Mouse (Mus musculus) kidney, postnatal 14 days (tissue): ENCODE measurements around the gene Tmtc1.
A peak's percentile ranks its signal among the peaks of the same experiment; 100 is the strongest.

Source experiments
- DNase-seq: peaks from one replicate; pipeline ENCODE4 v3.0.0; 2022; ENCODE audit warnings: mixed read lengths

Gene Tmtc1

DNA sequence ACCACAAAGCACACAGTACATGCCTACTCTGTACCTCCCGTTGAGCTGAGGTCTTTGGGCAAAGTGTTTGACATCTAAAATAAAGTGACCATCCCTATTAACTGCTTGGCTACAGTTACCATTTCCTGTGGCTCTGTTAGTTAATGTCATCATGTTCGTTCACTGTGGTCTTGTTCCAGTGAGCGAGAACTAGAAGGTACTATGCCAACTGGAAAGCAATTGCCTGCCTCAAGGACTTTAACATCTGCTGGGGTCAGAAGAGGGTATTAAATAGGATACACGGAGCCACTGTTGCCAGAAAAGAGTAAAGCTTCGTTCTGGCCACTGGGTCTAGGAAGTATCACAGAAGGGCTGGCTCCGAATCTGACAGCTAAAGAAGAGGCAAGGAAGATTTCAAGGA, 23.8 kb downstream of the Tmtc1 start:
- DNase-seq, result no peak

DNA sequence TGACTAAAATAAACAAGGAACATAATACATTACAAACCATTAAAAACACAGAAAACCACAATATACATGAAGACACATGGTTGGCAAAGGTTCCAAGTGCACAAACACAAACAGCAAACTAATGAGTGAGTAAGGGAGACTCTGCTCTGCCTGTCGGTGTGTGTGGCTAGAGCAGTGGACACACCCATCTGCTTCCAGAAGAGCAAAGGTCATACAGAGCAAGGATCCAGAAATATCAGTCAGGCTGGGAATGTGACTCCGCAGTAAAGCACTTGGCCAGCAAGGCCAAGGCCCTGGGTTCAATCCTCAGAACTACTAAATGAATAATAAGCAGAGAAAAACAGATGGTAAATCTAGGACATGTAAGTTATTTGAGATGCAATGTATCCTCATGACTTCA, 27.6 kb downstream of the Tmtc1 start:
- no peak for DNase-seq

DNA sequence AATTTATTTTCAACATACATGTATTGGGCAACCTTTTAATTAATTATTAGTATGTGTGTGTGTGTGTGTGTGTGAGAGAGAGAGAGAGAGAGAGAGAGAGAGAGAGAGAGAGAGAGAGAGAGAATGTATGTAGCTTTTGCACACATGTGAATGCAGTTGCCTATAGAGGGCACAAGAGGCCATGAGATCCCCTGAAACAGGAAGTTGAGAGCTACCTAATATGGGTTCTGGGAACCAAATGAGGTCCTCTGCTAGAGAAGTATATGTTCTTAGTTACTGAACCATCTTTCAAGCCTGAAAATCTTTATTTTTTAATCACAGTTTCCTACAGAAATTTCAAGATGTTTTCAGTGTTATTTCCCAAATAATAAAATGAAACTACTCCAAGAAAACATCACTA, 30.6 kb downstream of the Tmtc1 start:
- no peak for DNase-seq

DNA sequence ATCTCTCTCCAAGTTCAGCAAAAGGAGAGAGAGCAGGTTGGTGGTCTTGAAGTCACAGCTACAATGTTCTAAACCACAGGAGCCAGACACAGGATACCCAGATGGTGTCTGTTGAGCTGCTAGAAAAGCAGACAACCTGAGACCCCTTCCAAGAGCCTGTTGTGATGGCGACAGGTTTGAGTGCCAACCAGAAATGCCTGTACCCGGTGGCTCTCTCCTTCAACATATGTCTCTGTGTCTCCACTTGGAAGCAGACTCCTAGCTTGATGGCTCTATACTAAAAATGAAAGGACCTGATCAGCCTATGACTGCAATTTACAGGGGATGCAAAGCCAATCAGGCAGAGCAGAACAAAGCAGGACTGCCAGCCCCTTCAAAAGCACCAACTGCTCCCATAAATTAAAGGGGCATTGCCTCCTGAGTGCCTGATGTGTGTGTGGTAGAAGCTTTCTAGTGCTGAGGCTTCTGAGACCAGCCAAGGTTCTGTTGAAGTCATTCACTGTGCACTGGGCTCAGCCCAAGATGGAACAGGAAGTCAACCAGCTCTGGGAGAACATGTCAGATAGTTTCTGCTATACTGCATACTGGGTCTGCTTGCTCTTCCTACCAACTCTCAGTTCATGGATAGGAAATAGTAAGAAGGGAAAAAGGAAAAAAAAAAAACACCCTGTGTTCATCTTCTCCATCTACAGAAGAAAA, 37.2 kb downstream of the Tmtc1 start:
- no peak for DNase-seq

DNA sequence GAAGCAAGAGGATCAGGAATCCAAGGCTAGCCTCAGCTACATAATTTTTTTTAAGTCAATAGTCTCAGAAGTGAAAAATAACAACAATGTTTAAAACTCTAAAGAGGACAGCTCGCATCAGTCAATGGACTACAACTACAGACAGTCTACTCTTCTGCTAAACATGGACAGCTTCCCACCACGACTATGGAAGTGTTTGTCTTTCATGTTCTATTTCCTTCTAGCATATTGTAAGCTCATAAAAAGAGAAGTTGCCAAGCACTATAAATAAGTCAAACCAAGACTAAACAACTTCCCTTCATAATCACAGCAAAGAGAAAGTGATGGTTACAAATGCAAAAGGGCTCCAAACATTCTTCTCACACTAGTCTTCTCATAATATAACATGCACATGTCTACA, 38.6 kb downstream of the Tmtc1 start:
- DNase-seq, result no peak

DNA sequence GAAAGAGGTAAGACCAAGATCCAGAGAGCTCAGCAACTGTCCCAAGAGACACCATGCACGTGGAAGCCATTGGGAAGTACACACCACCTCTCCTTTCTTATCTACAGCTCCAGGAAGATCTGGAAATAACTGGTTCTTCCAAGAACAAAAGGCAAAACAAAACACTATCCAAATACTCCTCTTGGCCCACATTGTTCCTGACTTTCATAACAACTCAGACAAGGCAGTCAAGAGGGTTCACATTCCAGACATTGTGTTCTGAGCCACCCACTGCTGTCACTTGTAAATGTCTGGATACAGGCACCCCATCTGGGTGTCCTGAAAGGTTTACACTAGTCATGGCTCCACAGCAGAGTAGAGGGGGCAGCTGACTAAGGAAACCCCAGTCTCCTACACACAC, 39.7 kb downstream of the Tmtc1 start:
- DNase-seq, result peak; percentile 24

DNA sequence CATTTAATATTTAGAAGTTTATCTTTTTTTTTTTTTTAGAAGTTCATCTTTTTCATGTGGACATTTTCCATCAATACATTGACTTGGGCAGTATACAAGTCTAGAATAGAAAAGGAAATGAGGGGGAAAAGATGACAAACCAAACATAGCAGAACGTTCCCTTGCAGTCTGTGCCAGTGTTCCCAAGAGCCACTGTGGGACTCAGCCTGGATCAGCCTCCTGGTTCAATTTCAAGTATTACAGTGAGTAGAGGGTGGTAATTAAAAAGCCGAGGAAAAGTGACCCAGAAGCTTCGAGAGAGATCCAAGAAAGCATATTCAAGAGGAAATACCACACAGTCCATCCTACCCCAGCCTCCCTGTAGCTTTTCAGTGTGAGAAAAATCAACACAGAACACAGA, 40.4 kb downstream of the Tmtc1 start:
- no peak for DNase-seq

DNA sequence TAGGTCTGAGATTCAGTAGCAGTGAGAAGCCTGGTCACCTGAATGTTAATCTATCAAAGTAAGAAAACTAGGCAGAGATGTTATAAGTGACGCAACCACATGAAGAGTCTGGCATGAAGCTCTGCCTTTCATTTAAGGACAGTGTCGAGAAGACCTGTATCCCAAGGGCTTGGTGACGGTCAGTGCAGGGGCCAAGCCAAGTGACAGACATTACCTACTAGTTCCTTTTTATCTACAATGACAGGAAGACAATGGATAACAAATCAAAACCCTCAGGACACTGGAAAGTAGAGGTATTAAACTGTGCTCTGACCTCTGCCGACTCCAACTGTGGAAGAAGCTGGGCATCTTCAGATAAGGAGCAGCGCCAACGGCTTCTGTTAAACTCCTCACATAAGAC, 43.2 kb downstream of the Tmtc1 start:
- no peak for DNase-seq

DNA sequence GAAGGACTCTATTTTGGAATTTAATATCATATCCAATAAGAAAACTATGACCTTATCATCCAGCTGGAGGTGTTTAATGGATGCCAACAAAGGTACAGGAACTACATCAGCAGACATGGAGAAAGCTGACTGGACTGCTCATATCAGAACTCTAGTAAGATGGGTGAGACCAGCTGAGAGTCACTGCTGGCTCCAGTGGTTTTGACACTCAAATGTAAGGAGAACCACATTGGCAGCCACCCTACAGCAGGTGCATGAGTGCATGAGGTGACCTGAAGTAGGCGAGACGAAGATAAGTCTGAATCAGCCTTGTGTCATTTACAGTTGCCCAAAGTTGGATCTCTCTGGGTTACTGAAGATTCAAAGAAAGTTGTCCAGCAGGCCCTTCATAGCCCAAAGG, 44.6 kb downstream of the Tmtc1 start:
- no peak for DNase-seq

DNA sequence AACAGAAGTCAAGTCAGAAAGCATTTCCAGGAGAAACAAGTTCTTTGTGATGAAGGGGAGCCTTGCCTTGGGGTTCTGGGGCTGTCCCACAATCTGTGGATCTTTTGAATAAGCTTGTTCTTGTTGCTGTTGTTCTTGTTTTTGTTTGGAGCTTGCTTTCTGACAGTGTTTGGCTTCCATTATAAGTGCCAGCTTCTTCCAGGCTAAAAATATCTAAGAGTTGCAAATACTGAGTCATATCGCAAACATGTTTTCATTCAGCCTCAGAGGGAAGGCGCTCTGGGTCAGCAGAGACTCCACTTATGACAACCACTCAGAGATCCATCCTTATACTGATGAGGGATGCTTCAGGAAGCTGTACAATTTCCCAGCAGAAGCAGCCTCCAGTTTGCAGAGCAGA, 45.3 kb downstream of the Tmtc1 start:
- DNase-seq, result no peak

DNA sequence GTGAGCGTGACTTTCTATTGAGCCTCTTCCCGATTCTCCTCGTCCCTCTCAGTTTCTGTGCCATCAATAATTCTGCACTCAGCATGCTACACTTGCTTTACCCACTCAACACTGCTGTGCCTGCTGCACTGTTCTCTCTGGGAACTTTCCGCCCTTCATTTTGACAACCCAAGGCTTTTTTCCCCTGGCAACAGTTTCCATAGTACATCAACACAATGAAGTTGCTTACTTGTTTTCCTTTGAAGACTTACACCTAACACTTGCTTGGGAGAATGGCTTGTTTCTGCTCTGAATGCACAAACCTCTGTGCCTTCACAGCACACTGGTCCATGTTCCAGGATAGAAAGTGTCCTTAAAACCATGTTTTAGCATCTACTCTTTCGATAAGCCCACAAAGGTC, 46.9 kb downstream of the Tmtc1 start:
- DNase-seq, result no peak

DNA sequence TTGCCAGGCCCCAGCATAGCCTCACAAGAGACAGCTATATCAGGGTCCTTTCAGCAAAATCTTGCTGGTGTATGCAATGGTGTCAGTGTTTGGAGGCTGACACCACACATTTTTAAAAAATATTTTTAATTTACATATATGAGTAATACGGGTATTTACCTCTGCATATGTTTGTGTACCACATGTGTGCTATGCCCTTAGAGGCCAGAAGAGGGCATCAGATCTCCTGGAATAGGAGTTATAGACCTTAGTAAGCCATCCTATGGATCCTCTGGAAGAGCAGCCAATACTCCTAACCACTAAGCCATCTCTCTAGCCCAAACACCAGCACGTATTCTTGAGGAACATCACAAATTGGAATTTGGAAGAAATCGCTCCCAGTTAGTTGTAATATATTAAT, 48.9 kb downstream of the Tmtc1 start:
- DNase-seq, result no peak

DNA sequence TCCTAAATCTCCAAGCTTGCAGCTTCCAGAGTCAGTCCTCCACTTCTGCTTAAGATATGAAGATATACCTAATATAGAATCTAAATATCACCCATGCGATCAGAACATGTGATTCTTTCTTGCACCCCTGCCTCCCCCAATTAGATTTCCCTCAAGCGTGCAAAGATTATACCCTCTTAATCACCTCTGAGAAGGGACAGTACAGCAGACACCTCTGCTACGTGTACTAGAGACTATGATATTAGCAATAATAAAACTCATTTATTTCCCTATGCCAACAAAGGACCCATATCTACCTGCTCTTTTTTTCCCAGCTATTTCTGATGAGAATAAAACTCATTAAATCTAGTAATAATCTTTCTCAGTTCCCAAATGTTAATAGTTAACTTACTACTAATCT, 49.9 kb downstream of the Tmtc1 start:
- DNase-seq, result no peak

DNA sequence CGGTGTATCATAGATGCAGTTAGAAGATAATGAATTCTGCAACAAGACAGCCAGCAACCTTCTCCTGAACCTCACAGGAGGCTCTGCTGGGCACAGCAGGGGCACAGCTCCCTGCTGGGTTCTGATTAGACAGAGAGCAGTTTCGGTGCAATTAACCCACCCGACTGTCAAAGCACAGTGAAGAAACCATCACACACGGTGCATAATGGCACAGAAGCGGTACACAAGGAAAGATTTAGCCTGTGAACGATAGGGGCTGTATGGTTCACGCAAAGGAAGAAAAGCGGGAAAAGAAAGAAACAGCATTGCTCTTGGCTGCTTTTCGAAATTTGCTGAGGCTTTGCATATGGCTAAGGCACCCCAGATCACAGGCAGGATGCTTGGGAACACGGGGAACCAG, 52.0 kb downstream of the Tmtc1 start:
- DNase-seq, result no peak

DNA sequence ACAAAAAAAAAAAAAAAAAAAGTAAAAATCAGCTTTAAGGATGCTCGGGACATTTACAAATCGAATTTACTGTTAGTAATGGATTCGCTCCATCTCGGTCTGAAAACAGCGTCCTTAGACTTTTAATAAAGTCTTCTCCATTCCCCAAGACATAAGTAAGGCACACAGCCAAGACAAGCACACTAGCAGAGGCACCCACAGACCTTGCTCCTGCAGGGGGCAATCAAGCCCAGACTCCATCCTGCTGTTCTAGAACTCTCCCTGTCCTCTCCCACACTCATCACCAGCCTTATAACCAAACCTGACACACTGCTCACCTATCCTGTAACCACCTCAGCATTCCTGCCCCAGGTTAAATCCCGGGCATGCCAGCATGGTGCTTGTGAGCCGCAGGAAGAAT, 52.9 kb downstream of the Tmtc1 start:
- DNase-seq, result peak; percentile 45

DNA sequence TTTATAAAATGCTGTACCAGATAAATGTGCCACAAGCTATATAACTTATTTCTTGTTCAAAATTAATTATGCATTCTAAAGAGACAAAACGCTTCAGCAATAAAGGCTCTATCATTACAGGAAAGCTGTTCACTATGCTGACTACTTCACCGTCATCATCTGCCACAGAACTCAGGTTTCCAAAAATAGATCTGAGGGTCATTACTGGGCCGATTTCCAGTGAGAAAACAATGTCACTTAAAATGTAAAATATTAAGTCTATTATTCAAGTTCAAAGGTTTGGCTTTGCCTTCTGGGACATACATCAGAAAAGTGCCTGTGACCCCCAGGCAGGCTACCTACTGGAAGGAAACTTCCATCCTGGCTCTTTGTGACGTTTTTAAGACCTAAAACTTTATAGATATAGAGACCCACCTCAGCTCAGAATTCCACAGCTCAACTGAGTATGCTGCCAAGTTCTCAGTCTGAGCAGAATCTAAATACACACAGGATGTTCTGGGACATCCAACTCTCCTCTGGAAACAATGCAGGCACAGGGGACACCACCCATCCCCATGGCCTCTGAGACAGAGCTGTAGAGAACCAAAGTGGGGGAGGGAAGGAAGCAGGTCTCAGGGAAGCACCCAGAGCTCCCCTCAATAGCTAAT, 53.4 kb downstream of the Tmtc1 start:
- peak; percentile 62 for DNase-seq

DNA sequence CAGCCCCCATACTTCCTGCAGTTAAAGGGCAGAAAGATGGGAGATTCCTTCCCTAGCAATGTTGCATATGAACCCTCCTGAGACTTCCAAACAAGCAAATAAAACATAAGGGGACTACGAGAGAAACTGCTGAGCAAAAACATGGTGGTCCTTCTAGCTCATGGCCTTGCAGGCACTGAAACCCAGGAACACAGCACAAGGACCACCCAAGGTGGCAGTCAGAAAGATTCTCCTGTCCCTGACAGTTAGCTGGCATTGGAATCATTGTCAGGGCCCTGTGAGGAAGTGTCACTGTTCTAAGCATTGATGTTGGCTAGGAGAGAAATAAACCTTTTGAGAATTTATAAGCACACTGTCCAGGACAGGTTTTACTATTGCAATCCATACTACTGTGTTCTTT, 56.2 kb downstream of the Tmtc1 start:
- no peak for DNase-seq

DNA sequence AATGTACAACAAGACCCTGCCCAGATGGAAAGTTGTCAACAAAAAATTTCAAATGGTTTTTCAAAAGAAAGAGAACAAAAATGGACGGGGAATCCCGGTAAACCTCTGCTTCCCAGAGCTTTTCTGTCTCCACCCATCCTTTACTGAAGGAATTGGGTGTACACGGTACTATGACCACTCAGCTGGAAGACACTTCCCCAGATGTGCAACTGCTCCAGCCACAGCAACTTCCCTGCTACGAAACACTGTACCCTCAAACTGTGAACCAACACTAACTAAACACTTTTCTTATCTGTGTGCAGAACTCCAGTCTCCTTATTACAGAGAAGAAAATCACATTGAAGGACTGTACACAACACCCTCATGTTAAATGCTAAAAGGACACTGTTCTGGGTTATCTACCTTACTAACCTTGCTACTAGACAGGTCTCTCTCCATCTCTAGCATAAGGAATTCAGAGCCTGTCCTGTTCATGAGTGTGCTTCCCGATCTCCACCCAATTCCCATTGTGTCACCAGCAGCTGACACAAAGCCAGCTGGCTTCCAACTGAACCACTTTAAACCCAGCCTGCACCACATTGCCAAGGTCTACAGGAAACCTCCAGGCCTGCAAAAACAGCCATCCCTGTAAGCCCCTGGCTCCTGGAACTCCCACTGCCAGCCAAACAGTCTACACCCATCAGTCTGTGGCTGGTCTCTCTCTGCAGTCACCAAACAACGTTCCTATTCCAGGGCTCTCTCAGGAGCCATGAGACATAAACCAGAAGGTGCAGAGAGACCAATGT, 59.9 kb downstream of the Tmtc1 start:
- DNase-seq, result peak; percentile 73

DNA sequence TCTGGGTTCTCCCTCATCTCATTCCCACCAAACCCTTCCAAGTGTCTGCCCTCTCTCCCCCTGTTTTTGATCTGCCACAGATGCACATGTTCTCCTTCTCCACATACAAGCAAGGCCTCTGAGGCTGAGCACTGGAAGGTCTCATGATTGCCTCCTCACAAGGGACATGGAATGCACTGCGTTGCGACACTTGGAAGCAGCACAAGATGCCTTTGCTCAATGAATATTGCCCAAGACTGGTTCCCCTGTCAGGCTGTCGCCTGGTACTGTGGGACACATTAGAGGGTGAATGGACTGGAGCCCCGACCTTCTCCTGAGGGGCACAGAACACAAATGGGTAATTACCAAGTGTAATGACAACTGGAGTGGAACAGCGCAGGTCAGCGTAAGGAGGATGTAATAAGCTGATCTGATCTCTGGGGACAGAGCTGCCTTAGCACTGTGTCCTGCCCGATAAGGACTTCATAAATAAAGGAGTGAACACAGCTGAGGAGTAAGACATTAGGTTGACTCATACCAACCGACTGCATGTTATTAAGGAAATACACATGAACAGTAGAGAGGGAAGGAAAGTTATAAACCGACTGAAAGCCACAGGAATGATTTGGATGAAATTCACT, 62.9 kb downstream of the Tmtc1 start:
- no peak for DNase-seq

DNA sequence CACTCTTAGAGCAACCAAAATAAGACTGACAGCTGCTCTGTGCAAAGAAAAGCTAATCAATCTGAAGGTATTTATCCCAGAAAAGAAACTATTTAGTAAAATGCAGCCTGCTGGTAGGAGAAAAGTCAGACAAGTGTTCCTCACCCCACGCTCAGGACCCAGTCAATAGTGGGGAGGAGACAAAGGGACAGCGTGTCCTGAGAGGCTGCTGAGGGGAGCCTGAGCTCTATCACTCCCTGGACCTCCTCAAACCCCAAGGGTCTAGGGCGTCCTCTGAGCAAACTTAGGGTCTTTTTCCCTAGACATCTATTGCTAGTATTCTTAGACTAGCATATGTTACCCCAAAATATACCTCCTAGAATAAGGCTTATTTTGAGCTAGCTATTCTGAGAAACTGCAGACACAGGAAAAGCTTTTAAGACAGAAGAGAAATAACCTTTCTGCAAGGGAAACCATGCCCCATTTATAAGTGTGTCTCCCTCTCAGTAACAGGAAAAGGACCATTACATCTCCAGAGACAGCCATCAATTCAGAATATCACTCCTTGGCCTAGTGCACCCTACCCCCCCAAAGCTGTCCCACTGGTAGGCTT, 68.5 kb downstream of the Tmtc1 start:
- no peak for DNase-seq

DNA sequence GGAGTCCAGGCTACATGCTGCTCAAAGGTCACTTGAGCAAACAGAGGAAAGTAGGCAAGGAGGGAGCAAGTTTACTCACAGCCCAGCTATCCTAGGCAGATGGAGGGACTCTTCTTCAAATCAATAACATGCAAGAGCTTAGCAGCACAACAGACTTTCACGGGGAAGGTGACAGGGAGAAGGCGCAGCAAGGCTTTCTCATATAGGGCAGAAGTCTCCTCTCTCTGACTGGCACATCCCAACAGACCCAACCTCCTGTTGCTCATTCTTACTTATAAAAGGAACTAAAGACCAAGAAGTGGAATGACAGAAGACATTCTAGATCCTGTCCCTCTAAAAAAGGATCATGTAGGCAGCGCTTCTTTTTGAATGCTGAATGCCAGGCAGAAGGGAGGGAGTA, 69.2 kb downstream of the Tmtc1 start:
- no peak for DNase-seq

DNA sequence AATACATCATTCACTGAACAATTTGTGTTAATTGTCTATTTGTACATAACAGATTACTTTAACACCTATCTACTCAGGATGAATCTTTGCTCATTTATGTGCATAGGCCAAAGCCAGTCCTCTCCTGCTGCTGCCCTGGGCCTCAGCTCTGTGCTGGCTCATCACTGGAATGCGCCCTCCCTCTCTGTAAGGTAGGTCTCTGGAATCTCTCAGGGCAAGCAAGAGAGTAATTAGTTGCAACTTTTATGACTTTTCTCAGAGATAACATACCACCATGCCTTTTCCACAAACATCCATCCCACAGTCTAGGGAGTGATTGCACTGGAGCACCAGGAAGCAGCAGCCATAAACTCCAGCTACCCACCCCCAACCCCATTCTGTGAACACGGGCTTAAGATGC, 70.7 kb downstream of the Tmtc1 start:
- DNase-seq, result no peak

DNA sequence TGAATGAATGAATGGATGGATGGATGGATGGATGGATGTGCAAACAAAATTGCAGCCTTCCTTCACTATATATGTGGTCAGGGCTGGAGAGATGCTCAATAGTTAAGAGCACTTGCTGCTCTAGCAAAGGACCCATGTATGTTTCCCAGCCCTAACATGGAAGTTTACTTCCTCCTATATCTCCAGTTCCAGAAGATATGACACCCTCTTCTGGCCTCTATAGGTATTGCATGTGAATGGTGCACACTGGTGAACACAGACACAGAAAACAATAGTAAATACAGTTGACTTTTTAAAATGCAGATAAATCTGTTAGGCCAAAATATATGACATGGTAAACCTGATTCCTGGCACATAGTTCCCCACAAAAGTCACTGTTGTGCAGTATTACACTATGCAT, 73.0 kb downstream of the Tmtc1 start:
- no peak for DNase-seq
